Mouse (Mus musculus) cerebellum, adult 2 months (tissue): ENCODE results near the gene Gas2. TPM values are rescaled to one million over a fixed set of nuclear protein-coding genes. Genes with fewer than 3 reads are reported as not detected.

Source experiments
- DNase-seq, 2 experiments: peaks; one replicate each; pipeline ENCODE4 v3.0.0; 2021
- H3K27ac ChIP-seq: fragments of 200-500 bp; 2 replicates; pipeline ENCODE4 v1.5.1; 2012; ENCODE audit warnings: low read length, control low read depth, inconsistent platforms; ENCODE audit not compliant: insufficient read depth
- H3K27me3 ChIP-seq: fragments of 200-500 bp; 2 replicates; pipeline ENCODE4 v1.6.1; 2012; ENCODE audit warnings: inconsistent platforms, mild to moderate bottlenecking, low read length, moderate library complexity; ENCODE audit not compliant: control insufficient read depth, insufficient read depth
- H3K4me1 ChIP-seq: fragments of 200-500 bp; 2 replicates; pipeline ENCODE4 v1.6.1; 2011; ENCODE audit warnings: low read length; ENCODE audit not compliant: control insufficient read depth, insufficient read depth
- H3K4me3 ChIP-seq: fragments of 200-500 bp; replicated peaks from 2 replicates; pipeline ENCODE3; 2011; ENCODE audit warnings: mild to moderate bottlenecking, low read depth, low read length, control low read depth; ENCODE audit not compliant: insufficient read depth
- CTCF ChIP-seq: fragments of 200-500 bp; IDR thresholded peaks from 2 replicates; pipeline ENCODE4 v1.5.1; 2011; ENCODE audit warnings: low read depth, mild to moderate bottlenecking, control low read depth, low read length, moderate library complexity, borderline replicate concordance; ENCODE audit not compliant: insufficient read depth
- POLR2A ChIP-seq: fragments of 200-500 bp; IDR thresholded peaks from 2 replicates; pipeline ENCODE4 v1.6.1; 2011; ENCODE audit warnings: low read length, control low read depth, borderline replicate concordance; ENCODE audit not compliant: insufficient read depth
- WGBS: fragments of 180-500 bp; shearing (Covaris S2); methylation state at CpG from one replicate; pipeline ENCODE4 v1.1.7; 2018; 5-methylcytosine and 5-hydroxymethylcytosine counted together
- polyA plus RNA-seq: library from polyadenylated mRNA; depleted of rRNA; stranded (reverse); fragments of >200 nt; gene quantifications from 2 replicates; pipeline ENCODE4 v1.2.3, GENCODE M21; 2012

Gas2 gene
- polyA plus RNA-seq, 1 experiment, result 11.1 TPM

DNA sequence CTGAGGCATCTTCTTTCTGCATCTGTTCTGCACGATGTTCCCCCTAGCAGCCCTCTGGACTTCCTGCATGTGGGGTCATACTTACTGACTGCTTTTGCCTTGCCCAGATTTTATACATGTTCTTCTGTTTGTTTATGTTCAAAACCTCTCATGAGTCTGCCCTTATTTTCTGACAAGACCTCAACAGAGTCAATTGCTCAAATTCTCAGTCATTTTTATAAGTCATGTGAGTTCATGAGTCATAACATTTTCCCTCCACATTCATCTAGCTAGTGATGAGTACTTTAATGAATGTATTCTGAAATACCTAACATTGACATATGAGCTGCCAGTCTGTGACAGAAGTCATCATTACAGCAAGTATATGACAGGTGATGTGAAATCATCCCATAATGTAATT, 3.5 kb downstream of the Gas2 start:
- no peak for TF ChIP-seq CTCF
- no peak for TF ChIP-seq POLR2A
- WGBS, result 72% methylated on average over 1 of the region's 1 CpGs

DNA sequence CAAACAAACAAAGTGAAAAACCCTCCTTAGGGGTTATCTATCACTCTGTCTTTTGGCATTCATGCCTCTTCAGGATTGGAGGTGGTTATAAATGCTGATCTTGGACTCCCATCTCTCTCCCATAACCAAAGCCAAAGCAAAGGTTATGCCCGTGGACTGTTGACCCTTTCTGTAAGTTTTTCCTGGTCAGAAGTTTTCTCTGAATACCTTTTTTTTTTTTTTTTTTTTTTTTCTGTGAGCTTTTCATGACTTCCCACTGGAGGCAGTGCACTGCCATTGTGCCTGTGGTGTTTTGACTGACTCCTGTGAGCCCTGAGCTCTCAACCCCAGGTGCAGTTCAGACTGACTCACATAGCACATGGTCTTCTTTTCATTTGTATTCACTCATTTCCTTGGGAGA, 6.2 kb downstream of the Gas2 start:
- 79% methylated on average over 1 of the region's 1 CpGs for WGBS

More for the DNA sequence above, 3.5 kb downstream of the Gas2 start:
- no peak for DNase-seq
- H3K27ac ChIP-seq, result no peak overlapping the region
- H3K27me3 ChIP-seq, result no peaks in the 10 kb centered on the region
- H3K4me1 ChIP-seq, result 0 out of 2 replicates have a peak, but pooled peaks cover 4% of the 10 kb centered on the region
- no peak overlapping the region for H3K4me3 ChIP-seq

DNA sequence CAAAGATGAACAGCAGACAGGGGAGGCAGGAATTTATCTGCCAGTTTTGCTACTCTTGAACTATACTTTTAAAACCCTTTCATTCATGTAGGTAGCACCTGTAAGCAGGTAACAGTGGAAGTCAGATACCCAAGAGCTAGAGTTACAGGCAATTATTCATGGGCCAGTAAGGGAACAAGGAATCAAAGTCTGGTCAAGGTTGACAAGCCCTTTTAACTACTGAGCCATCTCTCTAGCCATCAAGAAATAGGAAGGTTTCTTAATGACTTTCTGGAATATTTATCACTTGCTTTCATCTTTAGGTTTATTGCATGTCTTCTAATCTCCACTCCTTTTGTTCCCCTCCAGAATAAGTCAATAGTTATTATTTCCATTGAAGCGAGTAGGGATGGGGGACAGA, 10.2 kb downstream of the Gas2 start:
- WGBS, result 92% methylated on average over 1 of the region's 1 CpGs
- Histone ChIP-seq H3K27me3 (no peaks in the 10 kb centered on the region), H3K27ac (no peak overlapping the region), H3K4me3 (no peak overlapping the region), H3K4me1 (no peaks in the 10 kb centered on the region)
- no peak for TF ChIP-seq CTCF
- no peak for DNase-seq

More for the DNA sequence above, 6.2 kb downstream of the Gas2 start:
- H3K27ac ChIP-seq, result no peak overlapping the region
- TF ChIP-seq POLR2A (no peak), CTCF (no peak)
- DNase-seq, result no peak
- H3K4me3 ChIP-seq, result no peak overlapping the region
- no peaks in the 10 kb centered on the region for H3K4me1 ChIP-seq
- no peaks in the 10 kb centered on the region for H3K27me3 ChIP-seq

DNA sequence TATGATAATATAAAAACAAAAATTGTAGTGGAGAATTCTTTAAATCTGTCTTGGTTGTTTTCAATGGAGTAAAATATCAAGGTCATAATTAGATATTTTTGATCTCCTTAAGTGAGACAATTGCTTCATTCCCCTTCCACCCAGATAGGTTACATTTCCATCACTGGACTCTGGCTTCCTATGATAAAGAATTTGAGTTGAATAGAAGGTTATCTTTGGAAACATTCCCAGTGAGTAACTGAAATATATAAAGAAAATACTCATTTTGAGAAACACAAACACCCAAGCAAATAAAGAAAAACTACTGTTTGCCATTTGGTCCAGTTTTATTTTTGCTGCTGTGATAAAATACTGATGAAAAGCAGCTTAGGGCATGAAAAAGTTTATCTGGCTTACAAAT, 10.8 kb downstream of the Gas2 start:
- H3K4me3 ChIP-seq, result no peak overlapping the region
- no peak for DNase-seq
- H3K27ac ChIP-seq, result no peak overlapping the region
- TF ChIP-seq POLR2A (no peak), CTCF (no peak)
- no peaks in the 10 kb centered on the region for H3K27me3 ChIP-seq
- H3K4me1 ChIP-seq, result no peaks in the 10 kb centered on the region

DNA sequence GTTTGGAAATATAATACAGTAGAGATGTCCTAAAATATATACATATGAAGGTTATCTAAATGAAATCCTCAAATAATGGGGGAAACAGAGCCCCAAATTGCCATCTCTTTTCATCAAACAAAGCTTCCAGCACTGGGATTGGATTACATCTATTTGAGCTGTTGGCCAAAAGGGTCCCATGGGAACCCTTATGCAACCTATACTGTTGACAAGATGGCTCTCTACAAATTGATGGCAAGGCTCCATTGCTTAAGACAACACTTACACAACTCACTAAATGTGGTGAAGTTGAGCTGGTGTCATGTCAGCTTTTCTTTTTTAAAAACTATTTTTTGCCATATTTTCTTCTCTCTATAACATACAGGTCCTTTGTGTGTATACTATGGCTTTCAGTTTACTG, 14.5 kb downstream of the Gas2 start:
- H3K27me3 ChIP-seq, result no peaks in the 10 kb centered on the region; the same call in 1 of the 2 replicates
- no peaks in the 10 kb centered on the region for H3K4me1 ChIP-seq
- TF ChIP-seq CTCF (no peak), POLR2A (no peak)
- no peak overlapping the region for H3K4me3 ChIP-seq
- no peak overlapping the region for H3K27ac ChIP-seq
- no peak for DNase-seq

DNA sequence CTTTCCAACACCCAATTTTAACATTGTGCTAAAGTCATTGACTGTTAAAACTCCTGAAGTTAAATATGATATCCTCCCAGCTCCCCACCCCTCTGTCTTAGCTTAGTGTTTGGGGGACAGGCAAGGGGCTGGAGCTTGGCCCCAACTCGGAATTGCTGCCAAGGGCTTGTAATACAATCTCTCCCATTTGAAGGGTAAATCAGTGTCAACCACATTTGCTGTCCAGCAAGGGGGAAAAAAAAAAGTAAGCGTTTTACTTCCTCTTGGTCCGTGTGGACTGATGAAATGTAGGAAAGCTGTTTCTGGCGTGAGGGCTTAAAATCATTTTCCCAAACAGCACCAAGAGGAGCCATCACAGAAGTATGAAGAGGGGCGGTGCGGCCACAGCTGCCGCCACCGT, 16.9 kb downstream of the Gas2 start:
- Histone ChIP-seq H3K27me3 (no peaks in the 10 kb centered on the region; the same call in 1 of the 2 replicates), H3K27ac (no peak overlapping the region), H3K4me3 (peak overlapping the region; percentile 43), H3K4me1 (no peaks in the 10 kb centered on the region)
- WGBS, result 10% methylated on average over 8 of the region's 8 CpGs
- no peak for DNase-seq
- TF ChIP-seq POLR2A (no peak), CTCF (no peak)

DNA sequence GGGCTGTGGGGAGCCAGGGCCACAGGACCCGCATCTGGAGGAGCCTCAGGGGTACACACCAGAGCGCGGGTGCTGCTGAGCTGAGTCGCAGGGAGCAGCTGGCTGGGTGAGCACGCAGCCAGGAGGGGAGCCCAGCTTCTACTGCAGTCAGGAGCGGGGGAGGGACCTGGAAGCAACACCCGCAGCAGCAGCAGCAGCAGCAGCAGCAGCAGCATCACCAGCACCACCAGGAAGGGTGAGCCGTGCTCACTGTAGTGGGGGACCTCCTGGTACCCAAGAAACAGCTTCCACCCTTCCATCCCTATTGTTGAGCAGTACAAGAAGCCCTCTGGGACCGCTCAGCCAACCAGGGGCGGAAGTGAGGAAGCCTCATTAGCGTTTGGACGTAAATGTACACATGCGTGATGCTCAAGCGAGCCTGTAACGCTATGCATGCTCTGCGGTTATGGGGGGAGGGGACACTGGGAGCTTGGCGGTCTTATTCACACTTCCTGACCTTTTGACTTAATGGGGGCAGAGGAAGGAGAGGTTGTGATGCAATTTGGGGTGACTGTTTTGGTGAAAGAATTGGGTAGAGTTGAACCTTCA, 17.4 kb downstream of the Gas2 start:
- no peaks in the 10 kb centered on the region; the same call in 1 of the 2 replicates for H3K27me3 ChIP-seq
- peak overlapping the region; percentile 43 for H3K4me3 ChIP-seq
- DNase-seq, result peak; percentile 21 to 33
- WGBS, result 3% methylated on average over 17 of the region's 17 CpGs
- TF ChIP-seq CTCF, result no peak
- TF ChIP-seq POLR2A, result no peak
- no peaks in the 10 kb centered on the region for H3K4me1 ChIP-seq
- H3K27ac ChIP-seq, result no peak overlapping the region

DNA sequence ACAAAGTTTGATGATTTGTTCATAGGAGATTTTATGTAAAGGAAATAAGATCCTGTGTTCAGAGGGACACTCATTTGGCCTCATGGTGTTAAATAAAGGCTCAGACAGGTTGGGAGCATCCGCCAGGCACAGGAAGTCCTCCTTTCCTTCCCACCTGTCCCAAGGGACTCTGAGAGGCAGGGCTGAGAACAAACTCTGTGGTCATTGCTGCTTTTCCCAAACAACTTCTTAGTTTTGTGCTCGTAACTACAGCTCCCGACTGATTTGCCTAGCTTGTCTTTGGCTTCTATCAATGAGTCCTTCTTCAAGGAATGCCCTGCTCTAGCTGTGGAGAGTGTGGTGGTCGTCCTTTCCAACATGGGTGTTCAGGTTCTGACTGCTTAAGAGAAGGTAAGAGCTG, 18.3 kb downstream of the Gas2 start:
- no peak overlapping the region for H3K4me3 ChIP-seq
- H3K4me1 ChIP-seq, result no peaks in the 10 kb centered on the region
- no peak overlapping the region for H3K27ac ChIP-seq
- TF ChIP-seq CTCF (no peak), POLR2A (no peak)
- no peaks in the 10 kb centered on the region; the same call in 1 of the 2 replicates for H3K27me3 ChIP-seq
- no peak for DNase-seq
- WGBS, result 82% methylated on average over 4 of the region's 4 CpGs
